Mouse (Mus musculus): Measurements from ENCODE around the gene Rars2.
A peak's percentile ranks its signal among the peaks of the same experiment; 100 is the strongest.

The Rars2 gene

DNA sequence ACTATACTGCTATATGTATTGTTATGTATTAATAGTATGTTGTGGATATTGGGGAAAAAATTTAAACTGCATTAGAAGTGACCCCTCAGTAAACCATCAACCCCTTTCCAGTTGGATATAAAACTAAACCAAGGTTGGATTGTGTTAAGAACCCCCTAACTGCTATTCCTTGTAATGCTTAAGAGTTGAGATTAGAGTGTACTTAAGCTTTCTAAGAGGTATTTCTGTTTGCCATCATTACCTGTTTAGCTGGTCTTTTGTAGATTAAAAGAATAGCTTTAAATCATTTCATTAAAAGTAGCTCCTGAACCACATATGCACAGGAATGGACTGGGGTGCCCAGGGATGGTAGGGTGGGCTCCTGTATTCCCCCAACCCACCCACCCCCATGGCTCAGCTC is 30.0 kb downstream of the Rars2 start:
- no peak for DNase-seq (ENCODE audit: low read depth)

DNA sequence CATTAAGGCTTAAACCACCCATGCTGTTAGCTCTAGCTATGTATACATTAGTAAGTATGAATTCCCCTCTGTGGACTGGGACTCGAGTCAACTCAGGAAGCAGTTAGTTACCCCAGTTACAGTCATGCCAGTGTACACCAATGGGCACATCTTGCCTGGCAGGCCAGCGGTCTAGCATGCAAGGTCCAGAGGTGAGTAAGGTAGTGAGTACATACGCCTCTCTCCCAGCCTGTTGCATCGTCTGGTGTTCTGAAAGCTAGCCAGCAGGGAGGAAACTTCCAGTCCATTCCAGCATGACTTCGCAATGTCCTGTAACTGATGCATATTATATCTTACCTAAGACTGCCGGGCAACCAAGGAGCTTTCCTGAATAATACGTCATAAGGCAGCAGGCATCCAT is 38.4 kb downstream of the Rars2 start:
- DNase-seq (ENCODE audit: low read depth) = no peak

DNA sequence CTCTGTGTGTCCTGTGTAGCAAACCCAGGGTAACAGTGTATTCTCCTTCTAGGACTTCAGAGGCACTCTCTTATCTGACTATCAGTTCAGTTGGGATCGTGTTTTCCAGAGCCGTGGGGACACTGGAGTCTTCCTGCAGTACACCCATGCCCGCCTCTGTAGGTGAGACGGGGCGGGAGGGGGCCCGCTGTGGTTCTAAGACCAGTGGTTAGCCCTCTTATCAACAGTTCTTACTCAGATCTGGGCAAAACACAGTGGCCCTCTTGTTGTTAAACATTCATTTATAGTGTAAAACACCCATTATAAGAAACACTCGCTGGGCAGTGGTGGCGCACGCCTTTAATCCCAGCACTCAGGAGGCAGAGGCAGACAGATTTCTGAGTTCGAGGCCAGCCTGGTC is 41.3 kb downstream of the Rars2 start:
- DNase-seq (ENCODE audit: low read depth) = no peak

DNA sequence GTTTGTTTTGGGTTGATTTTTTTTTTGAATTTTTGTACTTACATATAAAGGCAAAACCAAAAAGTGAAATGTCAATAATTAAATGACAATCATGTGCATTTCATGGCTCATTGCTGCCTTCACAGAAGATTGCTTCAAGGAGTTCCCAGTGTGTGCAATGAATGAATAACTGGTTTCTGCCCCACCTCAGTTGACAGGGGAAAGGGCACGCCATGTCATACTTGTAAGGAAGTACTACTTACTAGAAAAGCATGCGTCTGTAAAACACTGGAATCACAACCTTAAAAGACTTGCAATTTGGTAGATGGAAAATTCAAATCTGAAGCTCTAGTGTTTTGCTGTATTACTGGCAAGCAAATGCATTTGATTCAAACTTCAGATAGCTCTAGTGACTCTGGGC is 44.3 kb downstream of the Rars2 start:
- no peak for DNase-seq (ENCODE audit: low read depth)

DNA sequence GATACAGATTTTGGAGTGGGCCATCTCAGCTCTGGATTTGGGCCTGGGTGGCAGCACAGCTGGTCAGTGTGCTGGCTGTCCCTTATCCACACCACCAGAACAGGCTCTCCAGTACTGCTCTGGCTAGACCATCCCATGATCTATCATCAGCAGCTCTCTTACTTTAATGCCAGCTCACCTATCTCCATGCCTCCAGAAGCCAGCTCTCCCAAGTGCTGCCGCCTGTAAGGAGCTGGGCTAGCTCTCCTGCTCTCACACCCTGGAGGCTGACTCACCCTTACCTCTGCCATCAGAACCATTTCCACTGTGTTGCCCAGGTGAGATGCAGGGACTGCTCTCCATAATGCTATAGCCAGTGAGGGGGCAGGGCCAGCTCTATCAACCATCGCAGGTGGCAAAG is 46.8 kb downstream of the Rars2 start:
- no peak for DNase-seq (ENCODE audit: low read depth)

DNA sequence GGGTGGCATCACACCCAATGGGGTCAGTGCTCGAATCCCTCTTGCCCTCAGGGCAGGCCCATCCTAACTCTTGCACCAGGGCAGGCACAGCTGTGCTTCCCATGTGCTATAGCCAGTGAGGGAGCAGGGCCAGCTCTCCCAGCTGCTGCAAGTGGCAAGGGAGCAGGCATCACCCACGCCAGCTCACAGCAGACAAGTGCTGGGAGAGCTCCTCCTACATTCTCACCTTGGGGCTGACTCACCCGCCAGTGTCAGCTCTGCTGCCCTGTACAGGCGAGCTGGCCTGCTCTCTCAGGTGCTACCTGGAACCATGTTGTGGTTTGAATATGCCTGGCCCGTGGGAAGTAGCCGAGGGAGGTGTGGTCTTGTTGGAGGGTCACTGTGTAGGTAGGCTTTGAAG is 47.2 kb downstream of the Rars2 start:
- no peak for DNase-seq (ENCODE audit: low read depth)

DNA sequence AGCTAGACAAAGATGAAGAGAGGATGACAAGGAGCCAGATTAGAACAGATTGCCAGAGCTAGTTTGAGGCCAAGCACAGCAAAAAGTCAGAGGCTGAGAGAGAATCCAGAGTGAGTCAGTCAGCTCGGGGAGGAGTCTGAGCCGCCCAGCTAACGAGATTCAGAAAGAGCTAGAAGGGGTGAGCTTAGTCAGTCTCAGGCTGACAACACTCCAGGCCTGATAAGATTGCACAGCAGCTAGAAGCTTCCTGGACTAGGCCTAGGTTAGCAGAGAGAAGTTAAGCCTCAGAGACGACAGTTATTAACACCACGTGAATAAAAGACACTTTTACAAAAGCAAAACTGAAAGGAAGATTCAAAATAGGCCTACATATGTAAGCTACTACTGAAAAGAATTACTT is 53.2 kb downstream of the Rars2 start:
- no peak for DNase-seq (ENCODE audit: low read depth)

DNA sequence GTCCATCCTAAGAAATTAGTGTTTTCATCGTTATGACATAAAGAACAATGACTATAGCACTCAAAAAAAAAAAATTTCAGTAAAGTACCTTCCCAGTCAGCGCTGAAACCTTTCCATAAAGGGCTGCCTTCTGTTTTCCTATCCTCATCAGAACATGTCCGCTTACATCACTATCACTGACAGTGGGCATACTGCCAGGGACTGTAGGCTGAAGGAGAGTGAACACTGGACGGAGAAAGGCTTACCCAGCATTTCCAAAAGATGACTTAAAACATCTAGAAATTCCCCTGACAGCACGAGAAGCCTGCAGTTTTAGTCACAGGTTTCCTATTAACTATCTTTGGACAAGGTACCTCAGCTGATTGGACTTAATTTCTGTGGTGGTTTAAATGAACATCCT is 59.0 kb downstream of the Rars2 start:
- no peak for DNase-seq (ENCODE audit: low read depth)

DNA sequence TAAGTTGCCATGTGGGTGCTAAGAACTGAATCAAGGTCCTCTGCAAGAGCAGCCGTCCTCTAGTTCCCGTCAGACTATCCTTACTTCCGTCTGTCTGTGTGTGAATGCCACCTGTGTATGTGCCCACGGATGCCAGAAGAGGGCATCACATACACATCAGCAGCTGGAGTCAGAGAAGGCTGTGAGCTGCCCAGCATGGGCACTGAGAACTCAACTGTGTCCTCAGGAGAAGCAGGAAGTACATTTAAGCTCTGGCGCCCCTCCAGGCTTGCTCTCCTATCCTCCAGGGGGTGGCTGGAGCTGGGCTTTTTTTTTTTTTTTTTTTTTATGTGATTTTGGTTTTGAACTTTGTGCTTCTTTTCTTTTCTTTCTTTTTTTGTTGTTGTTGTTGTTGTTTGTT is 65.8 kb downstream of the Rars2 start:
- no peak for DNase-seq (ENCODE audit: low read depth)

DNA sequence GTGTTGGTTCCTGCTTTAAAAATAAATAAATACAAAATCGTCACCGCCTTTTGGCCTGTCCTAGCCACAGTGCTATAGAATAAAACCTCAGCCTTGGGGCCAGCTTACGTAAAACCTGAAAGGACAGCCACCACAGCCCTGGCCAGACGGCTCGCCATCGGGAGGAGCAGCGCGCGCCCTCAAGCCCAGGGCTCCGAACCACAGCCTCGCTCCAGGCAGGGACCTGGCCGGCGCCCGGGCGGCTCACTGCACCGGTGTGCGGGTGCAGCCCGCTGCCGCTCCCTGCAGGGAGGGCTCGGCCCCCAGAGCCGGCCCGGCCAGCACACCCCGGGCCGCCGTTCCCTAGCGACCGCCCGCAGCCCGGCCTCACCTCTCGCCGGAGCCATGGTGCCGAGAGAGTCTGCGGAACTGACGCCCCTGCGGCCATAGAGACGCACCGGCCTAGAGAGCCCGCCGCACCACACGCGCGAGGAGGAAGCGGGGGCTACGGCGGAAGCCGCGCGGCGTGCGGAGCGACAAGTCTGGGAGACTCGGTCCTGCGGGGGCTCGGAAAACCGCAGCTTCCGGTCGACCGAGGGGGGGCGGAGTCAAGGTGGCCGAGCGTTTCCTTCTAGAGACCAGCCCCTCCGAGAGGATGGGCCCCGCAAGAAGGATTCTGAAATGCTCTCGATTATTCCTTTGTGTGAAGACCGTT is 72.3 kb downstream of the Rars2 start, which contains the start of gene Slc35a1:
Gene Slc35a1, minus strand, starts transcription at position 565 of the 694 bp plus-strand sequence.
- peak; percentile 83 for DNase-seq (ENCODE audit: low read depth)

DNA sequence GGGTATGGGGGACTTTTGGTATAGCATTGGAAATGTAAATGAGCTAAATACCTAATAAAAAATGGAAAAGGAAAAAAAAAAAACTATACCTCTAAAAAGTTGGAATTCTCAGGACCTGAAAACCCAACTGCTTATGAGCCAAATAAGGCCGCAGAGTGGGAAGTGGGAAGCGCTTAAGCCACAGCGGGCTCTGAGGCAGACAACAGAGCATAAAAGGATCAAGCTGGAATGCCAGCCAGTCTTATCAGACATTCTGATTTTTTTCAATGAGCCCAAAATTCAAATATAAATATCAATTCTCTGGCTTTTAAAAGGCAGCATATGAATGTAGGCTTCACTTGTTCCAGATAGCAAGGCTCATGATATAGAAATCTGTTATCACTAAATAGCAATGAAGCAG is 73.3 kb downstream of the Rars2 start:
- no peak for DNase-seq (ENCODE audit: low read depth)

DNA sequence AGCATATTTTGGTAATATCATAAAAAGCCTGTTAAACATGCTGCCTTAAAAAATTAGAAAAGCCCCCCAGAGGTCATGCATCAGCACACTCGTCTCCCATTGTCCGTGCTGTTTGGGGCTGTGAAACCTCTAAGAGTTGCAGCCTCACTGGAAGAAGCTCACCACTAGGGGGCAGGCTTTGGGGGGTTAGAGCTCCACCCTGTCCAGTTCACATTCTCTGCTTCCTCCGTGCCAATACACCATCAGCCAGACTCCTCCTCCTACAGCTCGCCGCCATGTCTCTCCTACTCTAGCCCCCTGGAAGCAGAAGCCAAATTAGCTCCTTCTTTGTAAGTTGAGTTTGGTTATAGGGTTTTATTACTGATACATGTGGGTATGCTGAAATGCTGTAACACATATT is 86.8 kb downstream of the Rars2 start:
- DNase-seq (ENCODE audit: low read depth) = no peak

DNA sequence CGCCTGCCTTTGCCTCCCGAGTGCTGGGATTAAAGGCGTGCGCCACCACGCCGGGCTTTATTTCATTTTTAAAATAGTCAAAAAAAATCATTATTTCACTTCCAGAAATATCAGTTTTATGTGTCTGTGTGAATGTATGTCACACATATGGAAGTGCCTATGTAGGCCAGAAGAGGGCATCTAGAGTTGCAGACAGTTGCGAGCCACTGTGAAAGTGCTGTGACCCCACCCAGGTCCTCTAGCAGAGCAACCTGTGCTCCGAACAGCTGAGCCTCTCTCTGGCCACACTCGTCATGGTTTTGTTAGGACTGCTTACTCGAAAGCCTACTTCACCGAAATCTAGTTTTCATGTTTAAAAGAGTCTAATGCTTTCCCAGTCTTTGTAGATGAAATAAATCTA is 87.5 kb downstream of the Rars2 start:
- DNase-seq (ENCODE audit: low read depth) = no peak

DNA sequence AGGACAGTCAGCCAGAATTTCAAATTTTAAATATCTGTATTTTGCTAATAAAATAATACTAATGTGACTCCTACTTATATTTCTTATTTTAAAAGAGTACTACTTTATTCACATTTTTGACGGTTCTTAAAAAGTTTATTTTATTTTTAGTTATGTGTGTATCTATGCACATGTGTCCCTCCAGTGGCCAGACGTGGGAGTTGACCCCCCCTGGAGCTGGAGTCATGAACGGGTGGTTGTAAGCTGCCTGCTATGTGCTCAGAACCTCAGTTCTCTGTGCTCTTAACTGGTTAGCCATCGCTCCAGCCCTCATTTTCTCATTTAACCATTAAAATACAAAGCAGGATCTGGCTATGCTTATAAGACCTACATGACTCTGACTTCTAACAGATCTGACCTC is 88.3 kb downstream of the Rars2 start:
- DNase-seq (ENCODE audit: low read depth) = no peak

DNA sequence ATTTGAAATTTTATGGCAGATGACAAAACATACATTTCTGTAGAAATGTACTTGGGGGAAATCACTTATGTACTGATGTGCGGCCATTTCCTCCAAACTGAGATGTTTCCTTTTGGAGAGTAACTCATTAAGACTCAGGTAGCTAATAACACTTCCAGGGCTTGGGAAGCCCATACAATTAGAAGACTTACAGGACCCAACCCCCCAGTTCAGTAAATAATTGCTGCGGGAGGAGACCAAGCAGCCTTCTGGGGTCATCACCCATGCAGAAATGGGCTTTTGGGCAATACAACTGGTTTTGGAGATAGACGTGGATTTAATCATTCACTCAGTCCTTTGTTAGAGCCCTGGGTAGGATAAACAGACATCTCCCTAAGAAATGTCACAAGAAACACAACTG is 92.5 kb downstream of the Rars2 start:
- no peak for DNase-seq (ENCODE audit: low read depth)

DNA sequence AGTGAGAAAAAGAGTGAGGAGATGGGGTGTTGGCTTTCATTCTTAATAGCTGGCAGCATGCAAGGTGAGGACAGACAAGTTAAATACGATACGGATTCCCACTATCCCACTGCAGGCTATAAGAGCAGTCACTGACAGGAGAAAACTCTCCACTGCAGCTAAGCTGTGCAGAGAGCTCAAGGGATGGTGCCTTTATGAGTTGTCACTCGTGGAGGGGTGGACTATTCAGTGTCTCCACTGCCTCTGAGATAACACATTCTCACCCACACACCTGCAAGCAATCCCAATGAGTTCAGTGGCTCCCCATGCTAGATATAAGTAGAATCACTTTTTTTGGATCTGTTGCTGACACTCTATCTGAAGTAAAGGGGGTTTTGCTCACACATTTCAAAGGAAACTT is 93.4 kb downstream of the Rars2 start:
- no peak for DNase-seq (ENCODE audit: low read depth)
